Mouse (Mus musculus) lung, postnatal 0 days (tissue): Measurements from ENCODE around the gene Spib. TPM values are rescaled to one million over a fixed set of nuclear protein-coding genes. Genes with fewer than 3 reads are reported as not detected.

Experiments
- ATAC-seq: fragments of 200-750 bp; cut with Nextera tagmentation; 2 replicates; pipeline ENCODE4 v1.8.0; 2017; ENCODE audit warnings: moderate library complexity
- DNase-seq: peaks from one replicate; pipeline ENCODE4 v3.0.0-alpha.2; 2016; ENCODE audit warnings: low spot score
- H3K27ac ChIP-seq: fragments of 300-500 bp; sonication (generic); 2 replicates; pipeline ENCODE4 v1.5.1; 2014; ENCODE audit warnings: antibody characterized with exemption, mild to moderate bottlenecking, low read length, mixed read lengths
- H3K27me3 ChIP-seq: fragments of 300-500 bp; sonication (generic); replicated peaks from 2 replicates; pipeline ENCODE4 v1.6.1; 2014; ENCODE audit warnings: low read length, mixed read lengths; ENCODE audit not compliant: insufficient read depth
- H3K36me3 ChIP-seq: fragments of 300-500 bp; sonication (generic); 2 replicates; pipeline ENCODE4 v1.6.1; 2014; ENCODE audit warnings: low read length, mixed read lengths; ENCODE audit not compliant: insufficient read depth
- H3K4me1 ChIP-seq: fragments of 300-500 bp; sonication (generic); 2 replicates; pipeline ENCODE4 v1.6.1; 2014; ENCODE audit warnings: antibody characterized with exemption, low read depth, low read length, mixed read lengths; ENCODE audit not compliant: insufficient read depth
- H3K4me2 ChIP-seq: fragments of 300-500 bp; sonication (generic); replicated peaks from 2 replicates; pipeline ENCODE4 v1.6.1; 2014; ENCODE audit warnings: low read depth, mild to moderate bottlenecking, low read length, moderate library complexity, mixed read lengths
- H3K4me3 ChIP-seq: fragments of 300-500 bp; sonication (generic); 2 replicates; pipeline ENCODE4 v1.5.1; 2014; ENCODE audit warnings: low read depth, low read length
- H3K9ac ChIP-seq: fragments of 300-500 bp; sonication (generic); replicated peaks from 2 replicates; pipeline ENCODE4 v1.6.1; 2014; ENCODE audit warnings: low read depth, mild to moderate bottlenecking
- H3K9me3 ChIP-seq: fragments of 300-500 bp; sonication (generic); 2 replicates; pipeline ENCODE4 v1.6.1; 2016; ENCODE audit warnings: low read length, mixed read lengths
- CTCF ChIP-seq: IDR thresholded peaks from 2 replicates; pipeline ENCODE4 v1.5.1; 2016; ENCODE audit warnings: antibody characterized with exemption, mild to moderate bottlenecking
- EP300 ChIP-seq: IDR thresholded peaks from 2 replicates; pipeline ENCODE4 v1.6.1; 2016; ENCODE audit warnings: antibody characterized with exemption, mild to moderate bottlenecking, control low read depth
- WGBS: fragments of 180-500 bp; shearing (Covaris S2); extraction: QIAGEN DNeasy Blood & Tissue Kit; methylation state at CpG from one replicate; pipeline ENCODE4 v1.1.7; 2014; 5-methylcytosine and 5-hydroxymethylcytosine counted together
- polyA plus RNA-seq: library from polyadenylated mRNA; unstranded; fragments of >200 nt; fragmentation: Nextera tagmentation; extraction: Ambion mirVana; gene quantifications from 2 replicates; pipeline ENCODE4 v1.2.1, GENCODE M21; 2015

Gene Spib
- polyA plus RNA-seq, result 0.72 and 1.2 TPM in 2 replicates

- Histone ChIP-seq H3K36me3 (no peaks in the 10 kb centered on the region), H3K4me3 (no peak within 1 kb of the TSS), H3K9ac (no peak within 1 kb of the TSS), H3K4me2 (no peak within 1 kb of the TSS), H3K4me1 (no peaks in the 10 kb centered on the region), H3K27ac (no peak within 1 kb of the TSS), H3K9me3 (no peaks in the 10 kb centered on the region), H3K27me3 (no peaks in the 10 kb centered on the region)
- TF ChIP-seq CTCF, result no peak
- no peak for TF ChIP-seq EP300
- 82% methylated on average over 4 of the region's 4 CpGs for WGBS
- ATAC-seq (no peak), DNase-seq (no peak)
Measured at GRCm38 (mm10) chr7:44531946-44532732, at the start of gene Spib. TSS of gene Spib (minus strand) at chr7:44532071.

- H3K4me3 ChIP-seq, result no peak overlapping the region
- no peaks in the 10 kb centered on the region for H3K9me3 ChIP-seq
- DNase-seq (no peak), ATAC-seq (no peak)
- no peak overlapping the region for H3K9ac ChIP-seq
- TF ChIP-seq EP300, result no peak
- TF ChIP-seq CTCF, result no peak
- H3K27me3 ChIP-seq, result no peaks in the 10 kb centered on the region
- H3K36me3 ChIP-seq, result no peaks in the 10 kb centered on the region
- no peak overlapping the region for H3K4me2 ChIP-seq
- H3K27ac ChIP-seq, result no peak overlapping the region
- 76% methylated on average over 6 of the region's 6 CpGs for WGBS
- H3K4me1 ChIP-seq, result peaks cover 10% of the 10 kb centered on the region; the same call in 1 of the 2 replicates
Measured at GRCm38 (mm10) chr7:44581637-44582036, 49.8 kb upstream of the Spib start.

- TF ChIP-seq EP300 (no peak), CTCF (peak; percentile 28)
- WGBS, result 32% methylated on average over 5 of the region's 5 CpGs
Measured at GRCm38 (mm10) chr7:44576333-44576844, 44.5 kb upstream of the Spib start.

GRCm38 (mm10) chr7:44572956-44573484 is 41.1 kb upstream of the Spib start:
- no peak for DNase-seq
- TF ChIP-seq EP300, result no peak
- TF ChIP-seq CTCF, result no peak
- H3K4me3 ChIP-seq, result peak overlapping the region; percentile 24
- ATAC-seq, result no peak
- WGBS, result 64% methylated on average over 5 of the region's 5 CpGs
- peak overlapping the region; percentile 29; the same call in 1 of the 2 replicates for H3K9ac ChIP-seq
- H3K36me3 ChIP-seq, result no peaks in the 10 kb centered on the region
- H3K9me3 ChIP-seq, result no peaks in the 10 kb centered on the region
- H3K4me1 ChIP-seq, result no peaks in the 10 kb centered on the region
- peak overlapping the region; percentile 41 for H3K4me2 ChIP-seq
- no peaks in the 10 kb centered on the region for H3K27me3 ChIP-seq
- H3K27ac ChIP-seq, result peak overlapping the region; percentile 72; the same call in 1 of the 2 replicates

More at GRCm38 (mm10) chr7:44576333-44576844, 44.5 kb upstream of the Spib start:
- H3K36me3 ChIP-seq, result no peaks in the 10 kb centered on the region
- no peaks in the 10 kb centered on the region for H3K4me1 ChIP-seq
- no peaks in the 10 kb centered on the region for H3K9me3 ChIP-seq
- no peak for ATAC-seq
- no peak overlapping the region for H3K9ac ChIP-seq
- no peak overlapping the region for H3K4me3 ChIP-seq
- no peak overlapping the region for H3K4me2 ChIP-seq
- no peak for DNase-seq
- no peaks in the 10 kb centered on the region for H3K27me3 ChIP-seq
- H3K27ac ChIP-seq, result no peak overlapping the region

DNA sequence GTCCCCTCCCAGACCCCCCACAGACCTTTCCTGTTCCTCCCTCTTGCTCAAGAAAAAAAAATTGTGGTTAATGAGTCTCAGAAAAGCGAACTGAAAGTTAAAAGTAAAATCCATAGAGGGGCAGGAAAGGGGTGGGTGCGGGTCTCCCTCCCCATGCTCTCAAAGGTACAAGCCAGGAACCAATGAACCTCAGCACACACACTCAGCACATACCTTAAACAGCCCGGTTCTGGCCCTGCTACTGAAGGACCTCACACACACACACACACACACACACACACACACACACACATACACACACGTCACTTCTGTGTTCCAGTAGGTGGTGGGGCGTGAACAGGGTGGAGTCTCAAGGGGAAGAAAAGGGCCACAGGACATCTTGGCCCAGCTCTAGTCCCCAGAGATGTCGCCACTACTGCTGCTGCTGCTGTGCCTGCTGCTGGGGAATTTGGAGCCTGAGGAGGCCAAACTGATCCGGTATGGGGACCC is 40.4 kb upstream of the Spib start, which contains the start of gene Napsa:
TSS of gene Napsa (plus strand) at position 168 of the 489 bp plus-strand sequence.
- DNase-seq, result peak; percentile 90
- no peaks in the 10 kb centered on the region for H3K27me3 ChIP-seq
- no peaks in the 10 kb centered on the region for H3K9me3 ChIP-seq
- H3K4me1 ChIP-seq, result no peaks in the 10 kb centered on the region
- peak; percentile 91 for ATAC-seq
- peak within 1 kb of the TSS; percentile 24 for H3K4me3 ChIP-seq
- TF ChIP-seq CTCF (no peak), EP300 (peak; percentile 89)
- H3K36me3 ChIP-seq, result no peaks in the 10 kb centered on the region
- peak within 1 kb of the TSS; percentile 72 for H3K27ac ChIP-seq
- 20% methylated on average over 7 of the region's 7 CpGs for WGBS
- peak within 1 kb of the TSS; percentile 41 for H3K4me2 ChIP-seq
- peak within 1 kb of the TSS; percentile 29; the same call in 1 of the 2 replicates for H3K9ac ChIP-seq

- WGBS, result 51% methylated on average over 4 of the region's 4 CpGs
- H3K36me3 ChIP-seq, result no peaks in the 10 kb centered on the region
- ATAC-seq, result no peak
- H3K9ac ChIP-seq, result no peak overlapping the region
- H3K27ac ChIP-seq, result peak overlapping the region; percentile 72
- no peaks in the 10 kb centered on the region for H3K27me3 ChIP-seq
- no peak overlapping the region for H3K4me3 ChIP-seq
- TF ChIP-seq EP300, result no peak
- TF ChIP-seq CTCF, result no peak
- no peaks in the 10 kb centered on the region for H3K9me3 ChIP-seq
- H3K4me1 ChIP-seq, result no peaks in the 10 kb centered on the region
- no peak for DNase-seq
- H3K4me2 ChIP-seq, result no peak overlapping the region
Measured at GRCm38 (mm10) chr7:44571811-44572210, 39.9 kb upstream of the Spib start.
